8 mouse cellular contexts compared by ENCODE assay signal in genomic region chr5:148746726-148747125, GRCm38 (mm10).
DNase-seq lines count a peak whose midpoint lies in the region; ATAC-seq and TF ChIP-seq lines count a peak whose summit lies in the region.
"Not testable (repeated sequence)": the region's sequence is repeated elsewhere in the genome, so short reads cannot be mapped to it uniquely, and the experiment has no call there.

No protein-coding gene starts in this region.

- not testable (repeated sequence) for H3K27me3 ChIP-seq in E14TG2a.4 (ENCODE audit: insufficient read depth, low read length); liver, postnatal 0 days (ENCODE audit: insufficient read depth, low read length)

- 48% methylated on average over 6 of the region's 6 CpGs for WGBS in liver, postnatal 0 days (ENCODE audit: insufficient replicate concordance)

- peaks cover 85% of the 10 kb centered on the region for H3K4me1 ChIP-seq in E14TG2a.4 (replicated peaks; ENCODE audit: low read depth, low read length)
- H3K4me1 ChIP-seq in liver, postnatal 0 days (ENCODE audit: insufficient read depth): not testable (repeated sequence)

- peaks cover 22% of the 10 kb centered on the region for H3K9me3 ChIP-seq in E14TG2a.4 (ENCODE audit: low read length)
- not testable (repeated sequence) for H3K9me3 ChIP-seq in liver, postnatal 0 days (ENCODE audit: low read length)

- peak; percentile 36 to 45 for DNase-seq in frontal cortex, postnatal 36 days (ENCODE audit: low spot score in 2 of 2)
- DNase-seq in kidney, adult 11 months: peak; percentile 76
- peak; percentile 47 for DNase-seq in layer of hippocampus, adult 11-12 months (ENCODE audit: low spot score)
- DNase-seq in liver, postnatal 0 days: not testable (repeated sequence)
- peak; percentile 28 for DNase-seq in naive thymus-derived CD4-positive, alpha-beta T cell, adult 2 months (ENCODE audit: low read depth)
- DNase-seq in yolk sac, embryonic 10.5 days (ENCODE audit: low spot score): peak; percentile 13

- not testable (repeated sequence) for H3K9ac ChIP-seq in liver, postnatal 0 days (replicated peaks)

- peaks cover 12% of the 10 kb centered on the region; the same call in 1 of the 2 replicates for H3K36me3 ChIP-seq in E14TG2a.4 (ENCODE audit: insufficient read depth, low read length)
- not testable (repeated sequence) for H3K36me3 ChIP-seq in liver, postnatal 0 days (replicated peaks; ENCODE audit: insufficient read depth, low read length)

- peak; percentile 44 for ATAC-seq in activated CD4-positive, CD25-positive, alpha-beta regulatory T cell, adult 4 months
- peak; percentile 37 for ATAC-seq in liver, postnatal 0 days

- H3K27ac ChIP-seq in liver, postnatal 0 days (ENCODE audit: low read depth): not testable (repeated sequence)

- not testable (repeated sequence) for TF ChIP-seq CTCF in E14TG2a.4 (conservative IDR thresholded peaks at IDR 0.05; ENCODE audit: low read length); liver, postnatal 0 days (IDR thresholded peaks at IDR 0.05; ENCODE audit: low read depth)

- not testable (repeated sequence) for TF ChIP-seq EP300 in liver, postnatal 0 days (IDR thresholded peaks at IDR 0.05; ENCODE audit: low read depth)

- peak overlapping the region; percentile 74 for H3K4me3 ChIP-seq in E14TG2a.4 (replicated peaks; ENCODE audit: low read length)
- H3K4me3 ChIP-seq in liver, postnatal 0 days (ENCODE audit: low read depth, low read length): not testable (repeated sequence)

- H3K4me2 ChIP-seq in liver, postnatal 0 days (ENCODE audit: low read depth, low read length): not testable (repeated sequence)
